Mouse (Mus musculus) heart, embryonic 16.5 days (tissue): Measurements from ENCODE around the gene Muc2. TPM values are rescaled to one million over a fixed set of nuclear protein-coding genes. Genes with fewer than 3 reads are reported as not detected.
"Not testable (repeated sequence)": the region's sequence is repeated elsewhere in the genome, so short reads cannot be mapped to it uniquely, and the experiment has no call there.

Experiments
- ATAC-seq: fragments of 200-750 bp; cut with Nextera tagmentation; replicated peaks from 2 replicates; pipeline ENCODE4 v1.8.0; 2017; ENCODE audit warnings: moderate number of reproducible peaks; ENCODE audit not compliant: insufficient read depth, low FRiP score; ENCODE audit errors: extremely low read depth
- H3K27ac ChIP-seq: fragments of 300-500 bp; sonication (generic); 2 replicates; pipeline ENCODE4 v1.5.1; 2014; ENCODE audit warnings: mild to moderate bottlenecking, low read length, control low read depth, moderate library complexity
- H3K27me3 ChIP-seq: fragments of 300-500 bp; sonication (generic); 2 replicates; pipeline ENCODE4 v1.6.1; 2014; ENCODE audit warnings: low read length, mixed read lengths; ENCODE audit not compliant: control insufficient read depth, insufficient read depth
- H3K36me3 ChIP-seq: fragments of 300-500 bp; sonication (generic); 2 replicates; pipeline ENCODE4 v1.6.1; 2014; ENCODE audit not compliant: control insufficient read depth, insufficient read depth
- H3K4me1 ChIP-seq: fragments of 300-500 bp; sonication (generic); 2 replicates; pipeline ENCODE4 v1.6.1; 2014; ENCODE audit warnings: low read length, mixed read lengths; ENCODE audit not compliant: control insufficient read depth, insufficient read depth
- H3K4me2 ChIP-seq: fragments of 300-500 bp; sonication (generic); 2 replicates; pipeline ENCODE4 v1.6.1; 2014; ENCODE audit warnings: low read depth, mild to moderate bottlenecking, control low read depth, low read length
- H3K4me3 ChIP-seq: fragments of 300-500 bp; sonication (generic); 2 replicates; pipeline ENCODE4 v1.5.1; 2014; ENCODE audit warnings: mild to moderate bottlenecking, control low read depth, low read length
- H3K9ac ChIP-seq: fragments of 300-500 bp; sonication (generic); 2 replicates; pipeline ENCODE4 v1.6.1; 2014; ENCODE audit warnings: low read length, control low read depth
- H3K9me3 ChIP-seq: fragments of 300-500 bp; sonication (generic); replicated peaks from 2 replicates; pipeline ENCODE4 v1.6.1; 2016; ENCODE audit warnings: low read length; ENCODE audit not compliant: control insufficient read depth
- WGBS: fragments of 180-500 bp; shearing (Covaris S2); extraction: QIAGEN DNeasy Blood & Tissue Kit; methylation state at CpG from one replicate; pipeline ENCODE4 v1.1.7; 2014; 5-methylcytosine and 5-hydroxymethylcytosine counted together
- polyA plus RNA-seq: library from polyadenylated mRNA; unstranded; fragments of >200 nt; fragmentation: Nextera tagmentation; extraction: Ambion mirVana; gene quantifications from 2 replicates; pipeline ENCODE4 v1.2.1, GENCODE M21; 2015

Gene Muc2
- polyA plus RNA-seq, 1 experiment from 2014 or later: 1.1 TPM

GRCm38 (mm10) chr7:141666190-141666589, 23.9 kb upstream of the Muc2 start:
- Histone ChIP-seq H3K4me1 (peaks cover 5% of the 10 kb centered on the region; the same call in 1 of the 2 replicates), H3K4me3 (no peak overlapping the region), H3K9me3 (no peaks in the 10 kb centered on the region), H3K27me3 (no peaks in the 10 kb centered on the region), H3K9ac (no peak overlapping the region), H3K4me2 (no peak overlapping the region), H3K27ac (no peak overlapping the region), H3K36me3 (no peaks in the 10 kb centered on the region)
- WGBS: 13% methylated on average over 4 of the region's 4 CpGs
- no peak for ATAC-seq

DNA sequence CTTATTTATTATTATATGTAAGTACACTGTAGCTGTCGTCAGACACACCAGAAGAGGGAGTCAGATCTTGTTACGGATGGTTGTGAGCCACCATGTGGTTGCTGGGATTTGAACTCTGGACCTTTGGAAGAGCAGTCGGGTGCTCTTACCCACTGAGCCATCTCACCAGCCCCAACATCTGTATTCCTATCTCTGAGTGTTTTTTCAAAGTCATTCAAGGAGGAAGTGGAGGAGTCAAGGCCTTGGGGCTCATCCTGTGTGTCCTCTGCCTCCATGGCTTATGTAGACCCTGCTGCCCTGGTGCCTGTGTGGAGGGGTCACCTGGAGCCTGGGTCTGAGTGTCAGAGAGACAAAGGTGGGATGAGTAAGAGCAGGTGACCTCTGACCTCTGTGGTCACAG, 21.0 kb upstream of the Muc2 start:
- not testable (repeated sequence) for H3K27me3 ChIP-seq, H3K4me3 ChIP-seq, H3K36me3 ChIP-seq, ATAC-seq, H3K4me2 ChIP-seq, H3K4me1 ChIP-seq, H3K9me3 ChIP-seq, H3K9ac ChIP-seq, H3K27ac ChIP-seq
- 79% methylated on average over 3 of the region's 3 CpGs for WGBS

DNA sequence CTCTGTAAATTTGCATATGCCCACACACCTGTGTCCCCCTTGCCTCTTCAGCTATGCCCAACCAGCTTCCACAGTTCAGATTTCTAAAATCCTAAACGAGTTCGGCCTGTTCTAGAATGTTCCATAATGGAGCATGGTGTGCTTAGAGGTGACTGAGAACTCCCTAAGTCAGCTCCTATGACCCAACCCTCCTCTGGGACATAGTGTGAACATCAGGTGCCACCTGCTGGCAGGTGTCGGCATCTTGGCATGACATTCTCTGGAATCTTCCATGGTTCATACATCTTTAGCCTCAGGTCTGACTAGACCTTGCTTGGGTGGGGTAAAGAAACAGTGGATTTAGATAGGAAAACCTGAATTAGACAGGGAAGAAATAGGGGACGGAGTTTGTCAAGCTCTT, 19.1 kb upstream of the Muc2 start:
- ATAC-seq: no peak
- Histone ChIP-seq H3K9me3 (no peaks in the 10 kb centered on the region), H3K4me3 (no peak overlapping the region), H3K36me3 (no peaks in the 10 kb centered on the region), H3K4me1 (no peaks in the 10 kb centered on the region), H3K27ac (no peak overlapping the region), H3K27me3 (no peaks in the 10 kb centered on the region), H3K4me2 (no peak overlapping the region), H3K9ac (no peak overlapping the region)
- 68% methylated on average over 4 of the region's 4 CpGs for WGBS

DNA sequence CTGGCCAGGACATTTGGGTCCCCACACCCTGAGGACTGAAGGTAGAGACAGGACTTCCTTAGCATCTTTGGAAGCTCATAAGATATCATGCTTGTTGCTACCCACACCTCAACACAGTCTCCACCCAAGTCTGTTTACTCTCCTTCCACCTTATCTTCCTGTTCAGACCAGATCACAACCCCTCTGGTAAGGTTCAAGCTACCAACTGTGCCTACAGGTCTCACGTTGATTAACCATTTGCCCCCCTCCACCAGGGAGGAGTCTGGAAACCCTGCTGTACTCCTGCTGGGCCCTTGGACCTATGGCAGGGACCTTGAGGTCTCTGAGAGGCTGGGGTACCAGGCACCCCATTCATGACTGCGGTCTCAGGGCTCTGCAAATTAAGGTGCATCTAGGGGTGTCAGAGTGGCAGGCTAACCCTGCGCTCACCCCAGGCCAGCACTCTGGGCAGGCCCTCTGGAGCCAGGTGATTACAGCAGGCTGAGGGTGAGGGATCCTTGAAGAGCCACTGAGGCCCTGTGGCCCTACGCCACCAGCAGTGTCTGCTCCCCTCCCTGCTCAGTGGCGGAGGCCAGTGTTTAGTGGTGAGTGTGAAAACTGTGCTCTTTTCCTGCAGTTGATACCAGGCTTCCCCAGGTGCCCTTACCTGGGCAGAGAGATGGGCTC, 18.4 kb upstream of the Muc2 start:
- WGBS: 77% methylated on average over 5 of the region's 5 CpGs
- Histone ChIP-seq H3K4me1 (no peaks in the 10 kb centered on the region), H3K27me3 (no peaks in the 10 kb centered on the region), H3K4me3 (no peak overlapping the region), H3K4me2 (no peak overlapping the region), H3K9ac (no peak overlapping the region), H3K9me3 (no peaks in the 10 kb centered on the region), H3K36me3 (no peaks in the 10 kb centered on the region), H3K27ac (no peak overlapping the region)
- no peak for ATAC-seq

DNA sequence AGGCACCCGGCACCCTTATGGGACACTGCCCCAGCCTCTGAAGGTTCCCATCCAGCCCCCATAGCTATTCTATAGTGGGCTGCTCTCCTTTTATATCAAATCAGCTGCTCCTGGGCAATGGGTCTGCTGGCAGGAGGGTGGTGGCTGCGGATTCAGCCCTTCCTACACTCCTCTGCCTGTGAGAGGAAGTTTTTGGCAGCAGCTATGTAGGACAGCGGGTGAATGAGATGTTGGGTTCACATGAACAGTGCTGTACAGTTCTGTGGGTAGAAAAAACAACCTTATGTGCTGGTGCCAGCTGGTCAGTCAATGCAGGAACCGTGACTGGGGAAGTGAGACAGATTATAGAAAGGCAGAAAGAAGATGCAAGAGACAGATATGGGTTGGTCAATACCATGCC, 11.2 kb upstream of the Muc2 start:
- no peaks in the 10 kb centered on the region for H3K27me3 ChIP-seq
- H3K9ac ChIP-seq: no peak overlapping the region
- no peak overlapping the region for H3K4me2 ChIP-seq
- ATAC-seq: no peak
- no peaks in the 10 kb centered on the region for H3K36me3 ChIP-seq
- H3K4me1 ChIP-seq: no peaks in the 10 kb centered on the region
- WGBS: 67% methylated on average over 4 of the region's 4 CpGs
- no peak overlapping the region for H3K27ac ChIP-seq
- no peak overlapping the region for H3K4me3 ChIP-seq
- no peaks in the 10 kb centered on the region for H3K9me3 ChIP-seq

GRCm38 (mm10) chr7:141687330-141687729, 2.8 kb upstream of the Muc2 start:
- 53% methylated on average over 10 of the region's 10 CpGs for WGBS
- no peak overlapping the region for H3K4me2 ChIP-seq
- H3K36me3 ChIP-seq: no peaks in the 10 kb centered on the region
- H3K4me3 ChIP-seq: no peak overlapping the region
- H3K9ac ChIP-seq: no peak overlapping the region
- no peak for ATAC-seq
- H3K9me3 ChIP-seq: peaks cover 5% of the 10 kb centered on the region; the same call in 1 of the 2 replicates
- H3K27ac ChIP-seq: no peak overlapping the region
- H3K27me3 ChIP-seq: peaks cover 7% of the 10 kb centered on the region; the same call in 1 of the 2 replicates
- no peaks in the 10 kb centered on the region for H3K4me1 ChIP-seq

- 39% methylated on average over 30 of the region's 30 CpGs for WGBS
- Histone ChIP-seq H3K9ac (no peak overlapping the region), H3K9me3 (no peaks in the 10 kb centered on the region), H3K4me3 (peak overlapping the region; percentile 11; the same call in 1 of the 2 replicates), H3K4me1 (no peaks in the 10 kb centered on the region), H3K27me3 (peaks cover 14% of the 10 kb centered on the region; the same call in 1 of the 2 replicates), H3K4me2 (peak overlapping the region; percentile 35), H3K36me3 (no peaks in the 10 kb centered on the region), H3K27ac (no peak overlapping the region)
- 0 out of 2 replicates have a peak, but pooled peaks have one; percentile 23 for ATAC-seq
These were observed 3.6 kb downstream of the Muc2 start for GRCm38 (mm10) chr7:141693591-141694273.

GRCm38 (mm10) chr7:141694274-141694639, 4.1 kb downstream of the Muc2 start:
- H3K4me2 ChIP-seq: no peak overlapping the region
- no peaks in the 10 kb centered on the region for H3K4me1 ChIP-seq
- no peak overlapping the region for H3K9ac ChIP-seq
- H3K27ac ChIP-seq: no peak overlapping the region
- H3K9me3 ChIP-seq: no peaks in the 10 kb centered on the region
- ATAC-seq: no peak
- H3K4me3 ChIP-seq: no peak overlapping the region
- H3K27me3 ChIP-seq: peaks cover 14% of the 10 kb centered on the region; the same call in 1 of the 2 replicates
- no peaks in the 10 kb centered on the region for H3K36me3 ChIP-seq
- 69% methylated on average over 5 of the region's 5 CpGs for WGBS

DNA sequence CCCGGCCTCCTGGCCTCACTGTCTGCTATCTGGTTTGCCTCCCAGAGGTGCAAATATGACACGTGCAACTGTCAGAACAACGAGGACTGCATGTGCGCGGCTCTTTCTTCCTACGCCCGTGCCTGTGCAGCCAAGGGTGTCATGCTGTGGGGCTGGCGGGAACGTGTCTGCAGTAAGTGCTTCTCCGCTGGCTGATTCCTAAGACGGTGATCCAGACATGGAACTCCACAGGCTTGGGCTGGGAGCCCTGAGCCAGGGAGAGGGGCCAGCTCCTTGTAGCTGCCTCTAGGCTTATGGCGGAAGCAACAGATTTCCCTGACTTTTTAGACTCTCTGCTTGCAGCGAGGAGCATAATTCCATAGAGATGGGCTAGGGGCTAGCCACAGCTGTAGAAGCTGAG, 6.4 kb downstream of the Muc2 start:
- Histone ChIP-seq H3K36me3 (no peaks in the 10 kb centered on the region), H3K9ac (no peak overlapping the region), H3K4me3 (no peak overlapping the region), H3K4me1 (no peaks in the 10 kb centered on the region), H3K9me3 (no peaks in the 10 kb centered on the region), H3K4me2 (no peak overlapping the region), H3K27ac (no peak overlapping the region), H3K27me3 (peaks cover 9% of the 10 kb centered on the region; the same call in 1 of the 2 replicates)
- WGBS: 69% methylated on average over 13 of the region's 13 CpGs
- ATAC-seq: no peak
